Mouse (Mus musculus) inflammation-experienced regulatory T-cells, adult 6 months (primary cell): ENCODE data around the gene Lif. TPM values are rescaled to one million over a fixed set of nuclear protein-coding genes. Genes with fewer than 3 reads are reported as not detected.

ENCODE experiments used
- ATAC-seq: one replicate; pipeline ENCODE4 v1.8.0; 2017
- polyA plus RNA-seq, 3 experiments: library from polyadenylated mRNA; unstranded; fragments of 100-300 nt; shearing (Covaris generic); gene quantifications; one replicate each; pipeline ENCODE4 v1.2.1; 2017

Gene Lif
- polyA plus RNA-seq, 3 experiments from 2014 or later = 1.9 to 2.6 (median 2.5) TPM

DNA sequence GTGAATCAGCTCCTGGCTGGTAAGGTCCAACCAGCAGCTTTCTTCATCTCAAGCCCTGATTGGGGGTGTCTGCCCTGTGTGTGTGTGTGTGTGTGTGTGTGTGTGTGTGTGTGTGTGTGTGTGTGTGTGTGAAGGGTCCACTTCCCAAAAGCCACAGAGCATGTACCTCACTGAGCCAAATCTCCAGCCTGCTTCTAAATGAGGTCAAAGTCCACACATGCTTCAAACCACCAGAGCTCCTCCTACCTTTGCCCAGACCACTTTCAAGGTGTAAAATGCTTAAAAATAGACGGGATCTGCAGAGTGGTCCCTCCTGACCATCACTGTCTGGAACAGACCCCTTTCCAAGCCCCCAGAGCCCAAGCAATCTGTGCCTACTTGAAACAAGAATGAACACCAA, 5.9 kb downstream of the Lif start:
- no peak for ATAC-seq

GRCm38 (mm10) chr11:4264066-4264465, 6.7 kb downstream of the Lif start:
- no peak for ATAC-seq

- ATAC-seq = peak; percentile 19
These were observed 9.2 kb downstream of the Lif start for GRCm38 (mm10) chr11:4266271-4267201.

- ATAC-seq = no peak
These were observed 9.8 kb downstream of the Lif start for GRCm38 (mm10) chr11:4267202-4267578.

GRCm38 (mm10) chr11:4268500-4268899, 11.1 kb downstream of the Lif start:
- ATAC-seq = peak; percentile 62

DNA sequence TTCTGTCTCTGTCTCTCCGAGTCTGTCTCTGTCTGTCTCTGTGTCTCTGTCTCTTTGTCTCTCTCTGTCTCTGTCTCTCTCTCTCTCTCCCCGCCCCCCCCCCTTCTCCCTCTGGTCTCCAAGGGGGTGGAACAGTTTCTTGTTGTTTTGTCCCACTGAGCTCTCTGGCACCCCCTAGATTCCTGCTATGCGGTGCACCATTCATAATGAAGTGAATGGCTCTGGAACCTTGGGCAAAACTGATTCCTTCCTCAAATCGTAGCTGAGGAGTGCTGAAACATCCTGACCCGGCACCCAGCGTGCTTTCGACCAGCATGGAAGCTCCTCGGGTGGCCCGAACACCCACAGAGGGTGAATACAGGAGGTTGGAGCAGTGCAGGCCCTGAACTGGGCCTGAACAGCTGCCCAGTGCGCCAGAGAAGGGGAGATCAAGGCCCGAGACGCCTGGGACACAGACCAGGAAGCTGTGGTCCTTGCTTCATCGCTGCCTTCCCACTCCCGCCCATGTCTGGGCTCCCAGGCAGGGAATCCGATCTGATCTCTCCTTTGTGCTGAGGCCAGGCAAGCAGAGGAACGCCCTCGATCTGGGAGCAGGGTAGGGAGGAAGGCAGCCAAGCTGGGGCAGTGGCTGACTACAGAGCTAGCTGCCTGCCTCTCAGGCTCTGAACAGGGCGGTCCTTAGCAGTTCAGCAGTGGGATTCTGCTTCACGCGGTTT, 13.5 kb downstream of the Lif start:
- ATAC-seq = no peak

DNA sequence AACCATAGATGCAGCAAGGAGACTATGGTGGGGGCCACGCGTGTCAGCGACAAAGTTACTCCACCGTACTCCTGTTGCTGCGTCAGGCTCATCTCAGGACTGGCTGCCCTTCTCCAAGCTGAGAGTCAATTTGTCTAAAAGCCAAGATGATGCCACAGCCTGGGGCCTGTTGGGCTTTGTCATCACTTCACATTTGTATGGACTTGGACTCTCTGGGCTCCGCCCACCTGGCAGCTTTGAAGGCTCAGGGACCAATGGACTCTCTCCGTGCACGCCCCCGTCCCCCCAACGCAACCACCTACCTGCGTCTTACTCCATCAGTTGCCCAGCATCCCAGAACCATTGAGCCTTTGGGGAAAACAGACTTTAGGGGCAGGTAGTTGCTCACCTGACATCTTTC, 14.2 kb downstream of the Lif start:
- ATAC-seq = no peak

GRCm38 (mm10) chr11:4276411-4276861, 19.1 kb downstream of the Lif start:
- ATAC-seq = no peak

DNA sequence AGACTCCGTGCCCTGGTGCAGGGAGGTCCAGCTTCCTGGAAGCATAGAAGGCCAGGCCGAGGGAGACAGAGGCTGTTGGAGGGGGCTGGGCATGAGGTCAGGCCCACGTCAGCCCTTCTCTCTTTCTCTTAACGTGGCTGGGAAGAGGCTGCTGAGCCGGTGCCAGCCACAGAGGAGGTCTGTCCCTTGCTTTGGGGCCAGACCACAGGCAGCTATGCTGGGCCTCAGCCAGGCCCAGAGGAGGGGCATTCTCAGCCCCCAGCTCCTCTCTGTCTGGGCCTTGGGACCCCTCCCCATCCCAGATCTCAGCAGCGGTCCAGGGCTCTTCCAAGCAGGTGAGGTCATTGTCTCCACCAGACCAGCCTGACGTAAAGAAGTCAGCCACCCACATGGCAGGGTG, 22.6 kb downstream of the Lif start:
- no peak for ATAC-seq

DNA sequence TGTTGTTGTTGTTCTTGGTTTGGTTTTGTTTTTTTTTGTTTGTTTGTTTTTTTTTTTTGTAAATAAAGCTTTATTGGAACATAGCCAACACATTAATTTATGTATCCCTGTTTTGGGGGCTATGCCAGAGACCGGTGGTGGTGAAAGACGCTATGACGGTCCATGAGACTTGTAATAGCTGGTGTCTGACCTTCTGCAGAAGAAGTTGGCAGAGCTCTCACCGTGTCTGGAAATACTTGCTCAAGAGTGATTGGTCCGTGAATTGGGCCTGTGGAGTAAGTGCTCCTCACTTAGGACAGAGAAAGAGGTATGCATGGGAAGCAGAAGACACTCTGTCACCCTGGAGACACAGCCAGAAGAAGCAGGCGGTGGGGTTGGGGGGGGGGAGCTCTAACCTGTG, 24.5 kb downstream of the Lif start:
- no peak for ATAC-seq

DNA sequence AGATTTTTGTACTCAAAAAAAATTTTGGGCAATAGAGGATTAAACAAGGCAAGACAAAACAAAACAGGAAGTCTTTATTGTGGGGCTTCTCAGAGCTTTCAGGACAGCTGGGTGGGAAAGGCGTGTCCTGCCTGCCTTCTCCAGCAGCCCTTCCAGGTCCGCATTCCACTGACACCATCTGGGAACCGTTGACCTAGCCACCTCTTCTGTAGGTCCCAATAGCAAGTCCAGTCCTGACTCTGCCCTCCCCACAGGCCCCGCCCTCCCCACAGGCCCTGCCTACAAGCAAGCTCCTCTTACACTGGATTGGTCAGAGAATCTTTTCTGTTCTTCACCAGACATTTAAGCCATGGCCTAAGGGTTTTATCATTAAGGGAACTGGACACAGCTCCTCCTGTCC, 26.3 kb downstream of the Lif start:
- no peak for ATAC-seq

- ATAC-seq = peak; percentile 97
These were observed 31.9 kb downstream of the Lif start for GRCm38 (mm10) chr11:4289280-4289679.

DNA sequence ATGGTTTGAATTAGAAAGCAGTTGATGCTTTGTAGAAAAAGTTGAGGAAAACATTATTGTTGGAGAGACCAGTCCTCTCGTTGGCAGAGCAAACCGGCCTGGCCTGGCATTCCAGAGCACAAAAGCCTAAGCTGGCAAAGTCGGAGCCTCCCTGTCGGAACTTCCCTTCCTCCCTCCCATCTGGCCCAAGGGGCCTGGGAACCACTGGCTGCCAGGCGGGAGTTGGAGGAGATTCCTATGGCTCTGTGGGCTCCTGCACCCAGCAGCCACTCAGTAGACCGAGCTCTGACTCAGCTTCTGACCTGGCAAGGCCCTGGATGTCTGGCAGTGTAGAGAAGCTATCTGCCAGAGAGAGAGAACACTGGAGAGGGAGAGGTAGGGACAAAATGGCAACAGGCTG, 34.3 kb downstream of the Lif start:
- ATAC-seq = no peak

GRCm38 (mm10) chr11:4292224-4292887, 35.0 kb downstream of the Lif start:
- ATAC-seq = no peak

DNA sequence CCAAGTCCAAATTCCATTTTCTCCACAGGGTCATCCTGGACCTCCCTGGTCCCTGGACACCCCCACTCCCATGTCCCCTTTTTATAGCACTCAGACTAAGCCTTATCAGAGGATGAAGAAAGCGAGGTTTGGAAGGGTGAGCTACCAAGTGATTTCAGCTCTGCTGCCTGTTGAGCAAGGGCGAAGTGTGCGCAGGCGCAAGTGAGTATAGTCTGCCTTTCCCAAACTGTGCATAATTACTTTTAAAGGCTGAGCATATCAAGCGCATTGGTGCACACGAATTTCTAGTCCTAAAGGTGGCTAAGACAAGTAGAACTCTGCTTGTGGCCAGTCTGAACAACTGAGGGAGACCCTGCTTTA, 35.5 kb downstream of the Lif start:
- no peak for ATAC-seq

- no peak for ATAC-seq
These were observed 36.1 kb downstream of the Lif start for GRCm38 (mm10) chr11:4293481-4293880.

GRCm38 (mm10) chr11:4294047-4294446, 36.7 kb downstream of the Lif start:
- ATAC-seq = no peak

- no peak for ATAC-seq
These were observed 37.4 kb downstream of the Lif start for GRCm38 (mm10) chr11:4294495-4295351.

DNA sequence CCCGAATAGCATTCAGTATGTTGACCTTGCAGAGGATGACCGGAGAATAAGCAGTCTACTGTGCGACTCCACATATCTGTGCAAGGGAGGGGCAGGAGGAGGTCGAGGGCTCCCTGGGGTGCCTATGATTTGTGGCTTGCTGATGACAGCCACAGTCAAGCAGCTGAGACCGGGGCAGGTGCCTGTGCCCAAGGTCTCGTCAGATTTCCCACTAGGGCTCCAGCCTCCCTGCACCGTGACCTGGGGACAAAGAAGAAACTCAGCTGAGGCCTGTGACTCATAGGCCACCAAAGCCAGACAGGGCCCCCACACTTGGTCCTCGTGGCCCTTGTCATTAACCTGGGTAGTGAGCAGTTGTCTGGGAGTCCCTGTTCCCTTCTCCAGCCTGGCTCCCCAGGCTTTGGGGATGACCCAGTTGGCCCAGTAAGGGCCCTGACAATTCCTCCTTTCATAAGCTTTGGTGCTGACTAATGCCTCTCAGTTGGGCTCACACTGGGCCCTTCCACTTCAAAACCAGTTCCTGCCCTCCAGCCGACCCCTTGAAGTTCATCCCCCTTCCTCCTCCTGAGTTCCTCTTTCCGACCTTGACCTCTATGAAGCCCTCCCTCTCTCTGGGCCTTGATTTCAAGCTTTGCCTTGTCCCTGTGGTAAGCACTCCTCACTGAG, 39.4 kb downstream of the Lif start:
- no peak for ATAC-seq

DNA sequence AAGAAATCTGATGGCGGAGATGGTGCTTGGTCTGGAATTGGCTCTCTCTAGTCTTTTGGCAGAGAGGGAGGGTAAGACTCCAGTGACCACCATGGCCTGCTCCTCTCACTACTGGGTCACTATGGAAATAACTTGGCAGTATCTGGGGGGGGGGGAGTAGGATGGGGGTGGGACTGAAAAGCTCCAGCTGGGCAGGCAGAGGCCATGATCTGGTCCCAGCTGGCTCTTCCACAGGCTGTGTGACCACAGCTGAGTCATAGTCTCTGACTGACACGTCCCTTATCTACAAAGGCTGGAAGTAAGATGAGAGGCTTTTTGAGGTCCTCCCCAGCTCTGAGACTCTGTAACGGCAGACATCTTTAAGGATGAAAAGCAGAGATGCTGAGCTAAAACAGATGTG, 40.4 kb downstream of the Lif start:
- ATAC-seq = no peak

GRCm38 (mm10) chr11:4298615-4299014, 41.3 kb downstream of the Lif start:
- ATAC-seq = no peak

- no peak for ATAC-seq
These were observed 41.8 kb downstream of the Lif start for GRCm38 (mm10) chr11:4299191-4299590.
